Mouse (Mus musculus) lung, embryonic 15.5 days (tissue): ENCODE data around the gene Slc43a3. TPM values are rescaled to one million over a fixed set of nuclear protein-coding genes. Genes with fewer than 3 reads are reported as not detected.

Source experiments
- ATAC-seq: fragments of 200-750 bp; cut with Nextera tagmentation; 2 replicates; pipeline ENCODE4 v1.8.0; 2017; ENCODE audit warnings: moderate number of reproducible peaks, borderline replicate concordance; ENCODE audit not compliant: low FRiP score, low TSS enrichment; ENCODE audit errors: extremely low read depth
- H3K27ac ChIP-seq: fragments of 300-500 bp; sonication (generic); 2 replicates; pipeline ENCODE4 v1.5.1; 2015; ENCODE audit warnings: moderate library complexity, mild to moderate bottlenecking, inconsistent platforms
- H3K27me3 ChIP-seq: fragments of 300-500 bp; sonication (generic); 2 replicates; pipeline ENCODE4 v1.6.1; 2015; ENCODE audit warnings: inconsistent platforms
- H3K36me3 ChIP-seq: fragments of 300-500 bp; sonication (generic); 2 replicates; pipeline ENCODE4 v1.6.1; 2015; ENCODE audit warnings: inconsistent platforms
- H3K4me1 ChIP-seq: fragments of 300-500 bp; sonication (generic); 2 replicates; pipeline ENCODE4 v1.6.1; 2015; ENCODE audit warnings: inconsistent platforms
- H3K4me2 ChIP-seq: fragments of 300-500 bp; sonication (generic); 2 replicates; pipeline ENCODE4 v1.6.1; 2015; ENCODE audit warnings: inconsistent platforms, mild to moderate bottlenecking, moderate library complexity
- H3K4me3 ChIP-seq: fragments of 300-500 bp; sonication (generic); 2 replicates; pipeline ENCODE4 v1.5.1; 2015; ENCODE audit warnings: mild to moderate bottlenecking, inconsistent platforms
- H3K9ac ChIP-seq: fragments of 300-500 bp; sonication (generic); 2 replicates; pipeline ENCODE4 v1.6.1; 2015; ENCODE audit warnings: inconsistent platforms
- H3K9me3 ChIP-seq: fragments of 300-500 bp; sonication (generic); 2 replicates; pipeline ENCODE4 v1.6.1; 2016; ENCODE audit warnings: inconsistent platforms
- WGBS: fragments of 180-500 bp; shearing (Covaris S2); methylation state at CpG from one replicate; pipeline ENCODE4 v1.1.7; 2015; 5-methylcytosine and 5-hydroxymethylcytosine counted together
- polyA plus RNA-seq: library from polyadenylated mRNA; unstranded; fragments of >200 nt; fragmentation: Nextera tagmentation; extraction: Ambion mirVana; gene quantifications from 2 replicates; pipeline ENCODE4 v1.2.1, GENCODE M21; 2015

Slc43a3 gene
- polyA plus RNA-seq, 1 experiment from 2014 or later: 89.7 TPM

- peaks cover 48% of the 10 kb centered on the region for H3K36me3 ChIP-seq
- H3K4me1 ChIP-seq: no peaks in the 10 kb centered on the region
- H3K4me2 ChIP-seq: no peak overlapping the region
- no peaks in the 10 kb centered on the region for H3K27me3 ChIP-seq
- 90% methylated on average over 11 of the region's 11 CpGs for WGBS
- H3K27ac ChIP-seq: no peak overlapping the region
- no peak overlapping the region for H3K9ac ChIP-seq
- no peaks in the 10 kb centered on the region for H3K9me3 ChIP-seq
- no peak for ATAC-seq
- H3K4me3 ChIP-seq: no peak overlapping the region
Measured at GRCm38 (mm10) chr2:84958588-84959264, 22.3 kb downstream of the Slc43a3 start.

GRCm38 (mm10) chr2:84961300-84961699 lies 24.9 kb downstream of the Slc43a3 start:
- WGBS: 60% methylated on average over 2 of the region's 2 CpGs
- Histone ChIP-seq H3K36me3 (peaks cover 32% of the 10 kb centered on the region), H3K27ac (no peak overlapping the region), H3K9me3 (no peaks in the 10 kb centered on the region), H3K4me3 (no peak overlapping the region), H3K4me2 (no peak overlapping the region), H3K4me1 (no peaks in the 10 kb centered on the region), H3K27me3 (no peaks in the 10 kb centered on the region), H3K9ac (no peak overlapping the region)
- no peak for ATAC-seq

GRCm38 (mm10) chr2:84961901-84962300 lies 25.5 kb downstream of the Slc43a3 start:
- WGBS: 77% methylated on average over 3 of the region's 3 CpGs
- Histone ChIP-seq H3K27ac (no peak overlapping the region), H3K36me3 (peaks cover 26% of the 10 kb centered on the region), H3K4me1 (no peaks in the 10 kb centered on the region), H3K27me3 (no peaks in the 10 kb centered on the region), H3K9me3 (no peaks in the 10 kb centered on the region), H3K9ac (no peak overlapping the region), H3K4me2 (no peak overlapping the region), H3K4me3 (no peak overlapping the region)
- ATAC-seq: no peak

GRCm38 (mm10) chr2:84962906-84963507 lies 26.6 kb downstream of the Slc43a3 start:
- H3K36me3 ChIP-seq: peaks cover 15% of the 10 kb centered on the region
- no peaks in the 10 kb centered on the region for H3K9me3 ChIP-seq
- no peak overlapping the region for H3K27ac ChIP-seq
- WGBS: 34% methylated on average over 6 of the region's 6 CpGs
- no peak overlapping the region for H3K4me3 ChIP-seq
- ATAC-seq: no peak
- H3K9ac ChIP-seq: no peak overlapping the region
- no peaks in the 10 kb centered on the region for H3K4me1 ChIP-seq
- H3K4me2 ChIP-seq: no peak overlapping the region
- H3K27me3 ChIP-seq: no peaks in the 10 kb centered on the region

GRCm38 (mm10) chr2:84964111-84964801 lies 27.9 kb downstream of the Slc43a3 start:
- H3K4me1 ChIP-seq: no peaks in the 10 kb centered on the region
- H3K9me3 ChIP-seq: no peaks in the 10 kb centered on the region
- 85% methylated on average over 7 of the region's 7 CpGs for WGBS
- H3K36me3 ChIP-seq: peaks cover 5% of the 10 kb centered on the region; the same call in 1 of the 2 replicates
- H3K9ac ChIP-seq: no peak overlapping the region
- H3K4me2 ChIP-seq: no peak overlapping the region
- no peaks in the 10 kb centered on the region for H3K27me3 ChIP-seq
- H3K27ac ChIP-seq: no peak overlapping the region
- H3K4me3 ChIP-seq: no peak overlapping the region
- no peak for ATAC-seq

GRCm38 (mm10) chr2:84967318-84967991 lies 31.1 kb downstream of the Slc43a3 start:
- Histone ChIP-seq H3K27me3 (no peaks in the 10 kb centered on the region), H3K4me2 (no peak overlapping the region), H3K36me3 (no peaks in the 10 kb centered on the region), H3K27ac (no peak overlapping the region), H3K9me3 (no peaks in the 10 kb centered on the region), H3K4me1 (no peaks in the 10 kb centered on the region), H3K4me3 (no peak overlapping the region), H3K9ac (no peak overlapping the region)
- WGBS: 88% methylated on average over 5 of the region's 5 CpGs
- no peak for ATAC-seq

- Histone ChIP-seq H3K4me3 (no peak overlapping the region), H3K4me1 (no peaks in the 10 kb centered on the region), H3K36me3 (no peaks in the 10 kb centered on the region), H3K9me3 (no peaks in the 10 kb centered on the region), H3K9ac (no peak overlapping the region), H3K27me3 (no peaks in the 10 kb centered on the region), H3K4me2 (no peak overlapping the region), H3K27ac (no peak overlapping the region)
- WGBS: 89% methylated on average over 2 of the region's 2 CpGs
- ATAC-seq: no peak
Measured at GRCm38 (mm10) chr2:84975580-84975979, 39.2 kb downstream of the Slc43a3 start.

GRCm38 (mm10) chr2:84980188-84980587 lies 43.8 kb downstream of the Slc43a3 start, which contains the start of gene Prg2:
Gene Prg2 (plus strand): TSS chr2:84980461.
- WGBS: 48% methylated on average over 1 of the region's 1 CpGs

GRCm38 (mm10) chr2:84987930-84988329 lies 51.6 kb downstream of the Slc43a3 start, which contains the start of gene Prg3:
Gene Prg3 (plus strand): TSS chr2:84988215.
- no peak for ATAC-seq
- H3K4me2 ChIP-seq: no peak within 1 kb of the TSS
- no peaks in the 10 kb centered on the region for H3K27me3 ChIP-seq
- 61% methylated on average over 1 of the region's 1 CpGs for WGBS
- H3K9me3 ChIP-seq: no peaks in the 10 kb centered on the region
- no peak within 1 kb of the TSS for H3K9ac ChIP-seq
- no peaks in the 10 kb centered on the region for H3K36me3 ChIP-seq
- no peak within 1 kb of the TSS for H3K27ac ChIP-seq
- no peaks in the 10 kb centered on the region for H3K4me1 ChIP-seq
- no peak within 1 kb of the TSS for H3K4me3 ChIP-seq

More at GRCm38 (mm10) chr2:84980188-84980587, 43.8 kb downstream of the Slc43a3 start, which contains the start of gene Prg2:
- ATAC-seq: no peak
- H3K4me1 ChIP-seq: no peaks in the 10 kb centered on the region
- no peaks in the 10 kb centered on the region for H3K9me3 ChIP-seq
- H3K9ac ChIP-seq: no peak within 1 kb of the TSS
- no peak within 1 kb of the TSS for H3K4me3 ChIP-seq
- no peak within 1 kb of the TSS for H3K4me2 ChIP-seq
- no peak within 1 kb of the TSS for H3K27ac ChIP-seq
- no peaks in the 10 kb centered on the region for H3K36me3 ChIP-seq
- no peaks in the 10 kb centered on the region for H3K27me3 ChIP-seq

GRCm38 (mm10) chr2:84996376-84996775 lies 60.0 kb downstream of the Slc43a3 start:
- ATAC-seq: no peak
- Histone ChIP-seq H3K9ac (no peak overlapping the region), H3K27me3 (no peaks in the 10 kb centered on the region), H3K27ac (no peak overlapping the region), H3K36me3 (no peaks in the 10 kb centered on the region), H3K9me3 (no peaks in the 10 kb centered on the region), H3K4me1 (no peaks in the 10 kb centered on the region), H3K4me3 (no peak overlapping the region), H3K4me2 (no peak overlapping the region)
- WGBS: 82% methylated on average over 2 of the region's 2 CpGs

- ATAC-seq: 0 out of 2 replicates have a peak, but pooled peaks have one; percentile 20
- peak overlapping the region; percentile 45; the same call in 1 of the 2 replicates for H3K27ac ChIP-seq
Measured at GRCm38 (mm10) chr2:84999486-85000181, 63.3 kb downstream of the Slc43a3 start.

More at GRCm38 (mm10) chr2:84999486-85000181, 63.3 kb downstream of the Slc43a3 start:
- Histone ChIP-seq H3K27me3 (no peaks in the 10 kb centered on the region), H3K4me1 (0 out of 2 replicates have a peak, but pooled peaks cover 5% of the 10 kb centered on the region), H3K4me3 (no peak overlapping the region), H3K4me2 (no peak overlapping the region), H3K36me3 (no peaks in the 10 kb centered on the region), H3K9ac (no peak overlapping the region), H3K9me3 (no peaks in the 10 kb centered on the region)
- WGBS: 63% methylated on average over 3 of the region's 3 CpGs
